Mouse (Mus musculus) left cerebral cortex, adult 2 months (tissue): ENCODE measurements around the gene P3h4. TPM values are rescaled to one million over a fixed set of nuclear protein-coding genes. Genes with fewer than 3 reads are reported as not detected.
"Not testable (repeated sequence)": the region's sequence is repeated elsewhere in the genome, so short reads cannot be mapped to it uniquely, and the experiment has no call there.

ENCODE experiments used
- DNase-seq, 2 experiments: peaks; one replicate each; pipeline ENCODE4 v3.0.0; 2021 to 2022; ENCODE audit warnings: low spot score in 2 of 2, mixed read lengths in 1 of 2; ENCODE audit errors: extremely low spot score in 1 of 2
- H3K27ac ChIP-seq: fragments of 200-600 bp; 2 replicates; pipeline ENCODE4 v1.8.1; 2022
- H3K4me3 ChIP-seq: fragments of 200-600 bp; 2 replicates; pipeline ENCODE4 v1.8.1; 2022
- CTCF ChIP-seq: fragments of 200-600 bp; IDR thresholded peaks from 2 replicates; pipeline ENCODE4 v1.8.1; 2022; ENCODE audit warnings: antibody characterized with exemption, mild to moderate bottlenecking, moderate library complexity
- intact Hi-C: fragments of 180-260 bp; cut with DNase I; formaldehyde crosslinking; loops from one replicate; pipeline ENCODE4 v1.15.1; 2025
- microRNA-seq, 2 experiments: library from miRNA; unstranded; fragments of <30 nt; microRNA quantifications; one replicate each; pipeline ENCODE4 v1.2.0; 2021
- total RNA-seq, 2 experiments: library from RNA; stranded (reverse); gene quantifications; 2 replicates each; pipeline ENCODE4 v1.2.3; 2021

P3h4 gene
- total RNA-seq, 2 experiments from 2014 or later: 7.6 to 9.4 TPM

DNA sequence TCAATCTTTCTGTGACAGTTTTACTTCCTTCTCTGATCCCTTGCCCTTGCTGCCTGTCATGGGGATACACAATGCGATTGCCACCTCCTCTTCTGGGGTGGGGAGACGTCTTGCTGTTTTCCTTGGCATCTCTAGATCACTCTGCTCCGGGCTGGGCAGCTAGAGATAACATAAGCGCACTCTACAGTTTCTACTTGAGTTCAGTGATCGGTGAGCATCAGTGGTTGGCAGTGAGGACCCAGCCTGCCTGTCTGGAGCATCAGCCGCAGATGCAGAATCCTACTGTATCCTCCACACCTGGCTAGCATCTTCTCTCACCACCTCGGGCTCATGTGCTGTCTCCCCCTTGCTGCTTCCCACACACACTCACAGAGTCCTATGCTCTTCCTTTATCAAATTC is 45.5 kb downstream of the P3h4 start:
- TF ChIP-seq CTCF: no peak
- Histone ChIP-seq H3K27ac (no peak overlapping the region), H3K4me3 (no peak overlapping the region)
- DNase-seq: no peak
- intact Hi-C loops: loop anchor here (10.0 kb wide), 1 partner anchor 336 kb away; the partner anchor contains the start of gene Dhx58

DNA sequence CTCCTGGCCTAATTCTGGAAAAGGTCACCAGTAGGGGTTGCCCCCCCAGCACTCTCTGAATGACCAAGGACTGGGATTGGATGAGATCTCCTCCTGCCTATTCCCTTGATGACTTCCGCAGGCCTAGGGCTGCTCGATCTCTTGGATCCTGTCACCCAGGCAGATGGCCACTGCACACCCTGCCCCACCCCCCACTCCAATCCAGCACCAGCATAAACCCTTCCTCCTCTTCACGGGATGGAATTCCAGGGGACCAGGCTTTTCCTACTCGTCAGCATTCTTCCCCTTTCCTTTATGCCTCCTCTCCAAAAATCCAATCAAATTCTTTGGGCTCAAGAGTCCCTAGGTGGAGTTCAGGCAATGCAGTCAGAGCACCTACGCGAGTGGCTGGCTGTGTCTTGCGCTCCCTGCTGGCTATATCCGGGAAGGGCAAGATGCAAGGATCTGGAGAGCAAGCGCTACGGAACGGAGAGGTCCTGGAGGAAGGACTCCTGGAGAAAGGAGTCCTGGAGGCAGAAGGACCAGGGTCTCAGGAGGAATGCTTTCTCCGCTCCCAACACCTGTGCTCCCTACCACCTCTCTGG is 51.6 kb downstream of the P3h4 start:
- H3K4me3 ChIP-seq: no peak overlapping the region
- H3K27ac ChIP-seq: no peak overlapping the region
- intact Hi-C loops: loop anchor here (1.0 to 10.0 kb wide), 4 partner anchors 45 to 342 kb away; partner anchors contain the start of genes Dhx58 and Klhl11
- peak; percentile 73 for TF ChIP-seq CTCF
- DNase-seq: peak; percentile 48 to 63

DNA sequence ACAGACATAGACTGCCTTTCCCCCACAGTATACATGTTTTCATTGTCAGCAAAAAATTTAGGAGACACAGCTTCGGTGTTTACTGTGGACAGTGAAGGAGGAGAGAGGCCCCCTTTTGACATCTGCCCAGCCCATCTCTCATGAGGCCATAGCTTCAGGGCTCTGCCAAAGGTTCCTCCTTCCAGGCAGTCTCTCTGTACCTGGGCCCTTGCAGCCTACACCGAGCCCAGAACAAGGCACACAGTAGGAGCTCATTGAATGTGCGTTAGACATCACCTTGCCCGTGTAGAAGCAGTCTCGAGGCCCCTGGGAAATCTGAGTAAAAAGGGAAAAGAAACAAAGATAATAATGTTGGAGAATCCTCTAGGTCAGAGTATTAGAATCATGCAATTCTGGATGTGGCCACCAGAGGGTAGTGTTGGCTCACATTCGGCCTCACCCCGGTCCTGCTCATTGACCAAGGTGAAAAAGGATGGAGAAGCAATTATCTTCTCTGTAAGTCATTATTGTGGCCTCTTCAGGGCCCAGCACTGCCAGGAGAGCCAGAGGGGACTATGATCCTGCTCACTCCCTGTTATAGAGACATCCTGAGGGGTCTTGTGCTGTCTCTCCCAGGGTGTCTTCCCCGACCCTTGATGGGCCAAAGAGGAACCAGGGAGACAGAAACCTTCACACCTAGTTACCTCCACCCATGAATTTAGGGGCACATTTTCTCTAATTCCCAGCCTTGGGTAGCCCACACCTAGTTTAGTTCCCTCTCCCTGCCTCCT is 52.2 kb downstream of the P3h4 start:
- peak; percentile 94 for TF ChIP-seq CTCF
- DNase-seq: peak; percentile 72 to 82
- Histone ChIP-seq H3K4me3 (no peak overlapping the region), H3K27ac (no peak overlapping the region)
- intact Hi-C loops: loop anchor here (1.0 to 10.0 kb wide), 4 partner anchors 46 to 342 kb away; partner anchors contain the start of genes Dhx58 and Klhl11

DNA sequence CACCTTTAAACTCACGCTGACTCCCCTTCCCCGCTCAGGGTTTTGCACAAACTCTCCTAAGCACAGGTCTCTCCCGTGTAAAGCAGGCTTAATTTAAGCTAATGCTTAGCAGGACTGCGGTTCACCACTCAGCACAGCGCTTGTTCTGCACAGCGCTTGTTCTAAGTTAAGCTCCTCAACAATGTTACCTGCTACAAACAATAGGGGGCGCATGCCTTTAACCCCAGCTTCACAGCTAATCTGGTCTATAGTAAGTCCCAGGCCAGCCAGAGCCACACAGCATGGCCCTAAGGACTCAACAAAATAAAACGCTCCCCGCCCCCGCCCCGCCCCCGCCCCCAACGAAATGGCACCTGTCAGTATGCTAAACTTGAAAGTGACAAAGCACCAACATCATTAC is 53.6 kb downstream of the P3h4 start:
- intact Hi-C loops: loop anchor here (5.0 to 10.0 kb wide), 3 partner anchors 111 to 344 kb away; partner anchors contain the start of genes Dhx58 and Klhl11
- not testable (repeated sequence) for DNase-seq

DNA sequence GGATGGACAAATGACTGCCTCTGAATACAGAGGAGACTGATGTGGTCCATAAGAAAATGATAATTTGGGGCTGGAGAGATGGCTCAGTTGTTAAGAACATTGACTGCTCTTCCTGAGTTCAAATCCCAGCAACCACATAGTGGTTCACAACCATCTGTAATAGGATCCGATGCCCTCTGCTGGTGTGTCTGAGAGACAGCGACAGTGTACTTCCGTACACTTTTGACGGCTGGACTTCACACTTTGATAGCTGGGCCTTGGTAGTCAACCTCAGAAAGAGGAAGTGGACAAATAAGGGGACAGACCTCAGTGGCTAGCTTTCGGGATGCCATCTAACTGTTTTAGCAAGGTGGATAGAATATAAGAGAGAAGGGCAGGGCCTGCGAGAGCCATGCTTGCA is 54.5 kb downstream of the P3h4 start:
- intact Hi-C loops: loop anchor here (5.0 to 10.0 kb wide), 3 partner anchors 112 to 345 kb away; partner anchors contain the start of genes Dhx58 and Klhl11
- no peak; the same call in none of the 2 replicates for TF ChIP-seq CTCF
- Histone ChIP-seq H3K4me3 (no peak overlapping the region), H3K27ac (no peak overlapping the region)
- DNase-seq: no peak

More for the DNA sequence above, 53.6 kb downstream of the P3h4 start:
- not testable (repeated sequence) for H3K4me3 ChIP-seq, H3K27ac ChIP-seq

Small RNAs within 50 kb of the gene (microRNA-seq; reads per million reads assigned to microRNA genes)
- gene Gm27374: 0 reads per million in 2 experiments

Other genes with a start within 250 kb of the P3h4 start
- 1 to 10 TPM; 3.2 to 3.4 TPM for gene Krt9, start 221.6 kb downstream of the P3h4 start, total RNA-seq
- not detected for gene Krt14, start 207.3 kb downstream of the P3h4 start, total RNA-seq
- not detected for gene Krt16, start 165.9 kb downstream of the P3h4 start, total RNA-seq
- not detected for gene Krt17, start 153.8 kb downstream of the P3h4 start, total RNA-seq
- gene Krt42, start 145.0 kb downstream of the P3h4 start, total RNA-seq: not detected
- 100 to 1,000 TPM; 746 to 811 TPM for gene Eif1, start 95.0 kb downstream of the P3h4 start, total RNA-seq
- gene Gast, start 80.4 kb downstream of the P3h4 start, total RNA-seq: not detected
- 100 to 1,000 TPM; 150 to 194 TPM for gene Hap1, start 58.7 kb downstream of the P3h4 start, total RNA-seq
- 10 to 100 TPM; 51.2 to 53.7 TPM for gene Jup, start 17.1 kb downstream of the P3h4 start, total RNA-seq
- 1 to 10 TPM; 3.6 to 4.8 TPM for gene Fkbp10, start 861 bp upstream of the P3h4 start, total RNA-seq
- gene Nt5c3b, start 27.0 kb upstream of the P3h4 start, total RNA-seq: 10 to 100 TPM; 48.4 to 64.1 TPM
- 1 to 10 TPM in 1 of 2 experiments, under 1 TPM in 1; 0.61 to 1.4 TPM for gene Klhl10, start 27.1 kb upstream of the P3h4 start, total RNA-seq
- gene Klhl11, start 57.9 kb upstream of the P3h4 start, total RNA-seq: 100 to 1,000 TPM in 1 of 2 experiments, 10 to 100 TPM in 1; 98.9 to 109 TPM
- gene Acly, start 113.2 kb upstream of the P3h4 start, total RNA-seq: 100 to 1,000 TPM; 119 to 131 TPM
- gene Ttc25, start 130.8 kb upstream of the P3h4 start, total RNA-seq: 1 to 10 TPM; 1.0 to 1.4 TPM
- gene Cnp, start 160.1 kb upstream of the P3h4 start, total RNA-seq: 100 to 1,000 TPM; 117 to 121 TPM
- 10 to 100 TPM; 13.2 to 13.6 TPM for gene Nkiras2, start 204.4 kb upstream of the P3h4 start, total RNA-seq
- 100 to 1,000 TPM; 248 to 263 TPM for gene Dnajc7, start 205.3 kb upstream of the P3h4 start, total RNA-seq